Mouse (Mus musculus) liver, adult 2 months (tissue): ENCODE data around the gene Pbld2.

ENCODE experiments used
- CTCF ChIP-seq: fragments of 200-500 bp; IDR thresholded peaks from 2 replicates; pipeline ENCODE4 v1.5.1; 2011; ENCODE audit warnings: low read depth, low read length, control low read depth
- POLR2A ChIP-seq: fragments of 200-500 bp; IDR thresholded peaks from 2 replicates; pipeline ENCODE4 v1.6.1; 2011; ENCODE audit warnings: low read length, control low read depth; ENCODE audit not compliant: insufficient read depth; ENCODE audit errors: extremely low read depth

DNA sequence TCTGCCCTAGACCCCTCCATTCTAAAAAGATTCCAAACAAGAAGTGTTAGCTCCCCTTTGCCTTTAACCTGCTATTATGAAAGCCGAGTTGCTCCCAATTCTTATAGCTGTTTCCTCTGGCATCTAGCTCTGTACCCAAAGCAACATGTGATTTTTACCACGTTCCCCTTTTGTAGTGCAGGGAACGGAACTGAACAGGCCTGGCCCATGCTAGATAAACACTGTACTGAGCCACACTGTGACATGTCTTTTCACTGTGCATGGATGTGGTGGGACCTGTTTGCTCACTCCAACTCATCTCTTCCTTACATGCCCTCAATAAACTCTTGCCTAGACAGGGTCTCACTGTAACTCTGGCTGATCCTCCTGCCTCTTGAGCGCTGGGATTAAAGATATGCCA is 13.8 kb upstream of the Pbld2 start:
- TF ChIP-seq CTCF (no peak), POLR2A (no peak)
